Mouse (Mus musculus) R1 (cell line): Measurements from ENCODE around the gene Vmn1r195.
"Not testable (repeated sequence)": the region's sequence is repeated elsewhere in the genome, so short reads cannot be mapped to it uniquely, and the experiment has no call there.

Source experiments
- DNase-seq: peaks from one replicate; pipeline ENCODE4 v3.0.0-alpha.2; 2018; ENCODE audit warnings: low read depth, low spot score

The Vmn1r195 gene

DNA sequence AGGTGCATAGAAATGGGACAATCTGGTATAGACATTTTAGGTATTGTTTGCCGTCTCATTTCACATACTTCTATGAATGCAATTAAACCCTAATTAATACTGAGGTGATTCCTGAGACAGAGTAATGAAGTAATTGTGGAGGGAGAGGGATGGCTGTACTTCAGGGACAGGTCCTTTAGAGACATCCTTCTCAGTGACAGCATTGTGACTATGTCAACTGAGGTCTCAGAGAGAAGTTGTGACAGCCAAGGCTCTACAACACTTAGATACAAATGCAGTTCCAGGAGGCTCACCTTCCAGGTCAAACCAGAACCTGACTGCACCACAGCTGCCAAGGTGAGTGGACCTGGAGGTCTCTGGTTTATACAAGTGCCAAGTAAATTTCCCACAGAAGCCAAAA is at the start of gene Vmn1r195:
Vmn1r195 (plus strand) TSS at position 301 of the 400 bp plus-strand sequence.
- DNase-seq: not testable (repeated sequence)

DNA sequence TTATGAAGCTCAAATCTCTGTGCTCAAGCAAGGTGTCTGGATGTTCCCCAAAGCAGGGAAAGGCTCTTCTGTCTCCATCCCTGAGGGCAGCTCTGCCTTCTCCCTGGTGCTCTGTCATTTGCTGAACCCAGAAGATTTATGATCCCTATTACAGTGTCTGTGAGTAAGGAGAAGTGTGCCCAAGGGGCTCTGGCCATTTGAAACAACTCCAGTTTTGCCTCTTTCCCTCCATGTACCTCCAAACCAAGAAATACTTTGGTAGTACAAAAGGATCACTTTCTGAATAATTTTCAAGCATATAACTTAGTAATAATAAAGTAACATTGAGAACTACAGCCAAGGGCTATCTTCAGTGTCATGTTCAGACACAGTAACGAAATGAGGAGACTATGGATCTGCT is 47.3 kb upstream of the Vmn1r195 start, which contains the start of gene Vmn1r193:
Vmn1r193 (minus strand) TSS at position 101 of the 400 bp plus-strand sequence.
- not testable (repeated sequence) for DNase-seq

DNA sequence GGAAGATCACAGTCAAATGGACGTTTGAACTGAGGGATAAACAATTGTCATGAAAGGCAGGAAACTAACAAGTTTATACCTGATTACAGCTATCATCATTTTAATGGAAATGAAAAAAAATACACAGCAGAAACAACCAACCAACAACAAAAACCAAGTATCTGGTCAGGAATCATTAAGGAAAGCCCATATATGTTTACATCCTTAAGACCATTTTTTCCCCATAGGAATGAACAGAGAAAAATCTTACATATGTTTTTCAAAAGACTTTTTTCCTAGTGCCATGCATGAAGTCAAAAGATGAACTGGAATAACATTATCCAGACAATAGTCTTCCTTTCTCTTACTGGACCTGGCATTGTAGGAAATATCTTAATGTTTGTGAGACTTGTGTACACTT is 26.4 kb upstream of the Vmn1r195 start, which contains the start of gene Vmn1r194:
Vmn1r194 (plus strand) TSS at position 301 of the 400 bp plus-strand sequence.
- no peak for DNase-seq

DNA sequence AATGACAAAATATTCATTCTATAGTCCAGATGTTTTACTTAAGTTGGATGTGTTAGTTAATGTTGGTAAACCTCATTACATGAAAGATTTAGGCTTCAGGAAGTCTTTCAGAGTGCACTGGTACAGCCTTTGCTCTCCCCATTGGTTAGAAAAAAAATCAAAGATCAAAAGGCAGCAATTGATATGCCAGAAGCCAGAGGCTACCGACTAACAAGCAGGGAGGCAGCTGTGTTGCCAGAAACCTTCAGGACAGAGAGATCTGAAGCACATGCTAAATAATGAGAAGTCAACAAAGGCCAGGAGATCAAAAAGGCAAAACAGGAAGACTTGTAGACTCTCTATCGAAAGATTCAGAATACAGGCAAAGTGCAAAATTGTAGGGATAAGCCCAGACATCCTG is 1.4 kb downstream of the Vmn1r195 start:
- no peak for DNase-seq

DNA sequence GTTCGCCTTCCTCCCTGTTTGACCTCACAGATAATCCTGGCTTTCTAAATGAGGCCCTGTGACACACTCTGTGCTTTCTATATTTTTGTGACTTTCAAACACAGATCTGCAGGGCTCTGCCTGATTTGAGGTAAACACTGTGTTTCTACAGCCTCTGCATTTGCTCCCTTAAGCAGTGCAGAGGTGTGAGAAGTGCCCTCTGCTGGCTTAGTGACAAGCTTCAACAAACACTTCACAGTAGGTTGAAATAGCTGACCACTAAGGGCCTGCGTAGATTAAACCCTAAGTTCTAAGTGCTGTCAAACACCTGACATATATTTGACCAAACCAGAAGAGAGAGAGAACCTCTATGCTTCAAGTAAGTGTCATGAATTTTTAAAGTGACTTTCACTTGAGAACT is 14.3 kb downstream of the Vmn1r195 start:
- no peak for DNase-seq

DNA sequence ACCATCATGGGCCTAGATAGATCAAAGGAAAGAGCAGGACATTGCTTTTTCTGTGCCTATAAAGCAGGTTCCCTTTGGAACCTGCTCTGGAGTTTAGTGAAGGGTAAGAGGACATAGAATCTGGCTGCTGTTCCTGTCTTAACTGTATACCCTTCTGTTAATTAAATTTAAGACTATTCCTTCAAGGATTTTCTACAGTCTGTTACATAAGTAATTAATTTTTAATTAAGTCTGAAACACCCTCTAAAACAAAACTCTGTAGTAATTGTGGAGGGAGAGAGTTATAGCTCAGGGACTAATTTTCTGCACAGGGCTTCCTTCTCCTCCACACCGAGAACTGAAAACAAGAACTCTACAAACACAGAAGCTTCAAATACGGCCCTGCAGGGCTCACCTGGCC is 19.3 kb downstream of the Vmn1r195 start, which contains the start of gene Vmn1r196:
Vmn1r196 (plus strand) TSS at position 301 of the 400 bp plus-strand sequence.
- no peak for DNase-seq

DNA sequence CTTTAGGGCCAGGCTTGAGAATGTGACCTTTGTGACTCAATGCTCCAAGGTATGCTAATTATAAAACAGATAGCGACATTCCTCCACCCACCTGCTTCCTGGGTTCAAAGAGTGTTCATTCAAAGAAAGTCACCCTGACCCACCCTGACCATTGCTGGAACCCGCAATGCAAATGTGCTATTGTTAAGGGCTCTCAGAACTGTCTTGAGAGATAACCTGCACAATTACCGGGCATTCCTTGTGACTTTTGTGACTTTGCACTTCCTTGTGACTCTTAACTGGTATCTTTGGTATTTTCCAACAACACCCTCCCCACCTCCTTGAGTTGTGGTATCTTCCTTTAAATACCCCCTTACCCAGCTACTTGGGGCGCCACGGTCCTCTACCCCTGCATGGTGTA is 37.8 kb downstream of the Vmn1r195 start:
- peak; percentile 71 for DNase-seq

DNA sequence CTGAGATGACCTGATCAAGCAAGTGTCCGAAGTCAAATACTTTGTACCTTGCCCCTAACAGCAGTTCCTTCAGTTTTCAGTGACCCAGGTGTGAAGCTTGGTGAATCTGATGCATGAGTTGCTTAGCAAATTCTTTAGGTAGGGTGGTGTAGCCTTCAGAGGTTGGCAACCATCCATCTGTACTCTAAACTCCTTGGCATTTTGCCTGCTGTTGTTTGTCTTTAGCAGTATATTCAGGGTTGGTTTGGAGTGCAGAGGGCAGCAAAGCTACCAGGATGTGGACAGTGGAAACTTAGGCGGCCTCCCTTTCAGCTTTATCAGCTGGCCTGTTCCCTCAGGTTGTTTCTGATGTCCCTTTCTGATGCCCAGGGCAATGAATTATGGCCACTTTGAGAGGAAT is 45.0 kb downstream of the Vmn1r195 start:
- DNase-seq: no peak

DNA sequence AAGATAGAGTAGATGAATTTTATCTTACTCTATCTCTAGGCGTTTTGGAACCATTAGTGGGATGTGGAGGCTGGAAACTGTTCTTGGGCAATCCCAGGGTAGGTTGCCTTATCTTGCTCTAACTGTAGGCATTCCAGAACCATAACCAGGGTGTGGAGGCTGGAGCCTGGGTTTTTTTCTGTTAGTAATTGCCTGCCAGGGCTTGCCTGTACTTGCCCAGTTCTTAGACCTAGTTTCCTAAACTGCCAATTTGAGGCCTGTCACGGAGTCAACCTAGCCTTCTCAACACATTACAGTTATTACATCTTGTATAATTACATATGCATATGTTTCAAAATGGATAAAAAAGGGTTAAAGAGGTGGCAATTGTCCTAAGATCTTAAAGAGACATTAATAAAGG is 47.0 kb downstream of the Vmn1r195 start:
- no peak for DNase-seq

DNA sequence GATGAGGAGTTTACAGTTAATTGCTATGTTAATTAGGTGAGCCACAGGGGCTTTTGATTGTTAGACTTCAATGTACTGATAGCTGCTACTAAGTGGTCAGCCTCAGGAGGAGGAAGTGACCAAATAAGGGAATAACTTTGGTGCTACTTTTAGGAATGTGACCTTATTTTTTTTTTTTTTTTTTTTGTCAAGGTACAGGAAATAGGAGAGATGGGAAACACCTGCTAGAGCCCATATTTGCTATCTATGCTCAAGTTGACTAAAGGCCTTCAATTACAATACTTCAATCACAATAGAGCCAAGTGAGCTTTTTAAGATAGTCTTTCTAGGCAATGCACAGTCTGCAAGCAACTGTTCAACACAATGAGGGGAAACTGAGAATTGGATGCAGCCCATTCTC is 49.8 kb downstream of the Vmn1r195 start:
- DNase-seq: peak; percentile 75

DNA sequence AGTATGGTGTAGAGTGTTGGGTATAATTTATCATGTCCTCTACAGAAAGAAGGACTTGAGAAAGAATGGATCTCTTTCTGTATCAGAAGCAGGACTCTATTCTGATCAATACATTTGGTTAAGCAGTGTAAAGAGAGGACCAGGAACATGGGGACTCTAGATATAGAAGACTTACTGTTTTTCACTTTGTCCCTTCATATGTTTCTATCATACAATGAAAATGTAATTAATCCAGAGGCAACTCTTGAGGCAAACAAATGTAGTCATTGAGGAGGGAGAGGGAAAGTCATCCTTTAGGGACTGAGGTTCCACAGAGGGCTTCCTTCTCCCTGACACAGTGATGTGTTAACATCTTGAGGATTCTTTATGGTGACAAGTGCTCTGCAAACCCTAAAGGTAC is 54.0 kb downstream of the Vmn1r195 start, which contains the start of gene Vmn1r197:
Vmn1r197 (plus strand) TSS at position 301 of the 400 bp plus-strand sequence.
- no peak for DNase-seq
